Mouse (Mus musculus): ENCODE data around the gene Rpl34. TPM values are rescaled to one million over a fixed set of nuclear protein-coding genes. Genes with fewer than 3 reads are reported as not detected.

Gene Rpl34
- polyA plus RNA-seq, 1 experiment, result 1,334 TPM

- WGBS, result 68% methylated on average over 1 of the region's 1 CpGs
- Histone ChIP-seq H3K4me1 (ENCODE audit: control insufficient read depth, insufficient read depth, low read length) (peaks cover 3% of the 10 kb centered on the region; the same call in 1 of the 2 replicates), H3K36me3 (ENCODE audit: control insufficient read depth, insufficient read depth, low read length) (peaks cover 8% of the 10 kb centered on the region), H3K27ac (ENCODE audit: insufficient read depth, low read depth, low read length) (no peak overlapping the region), H3K27me3 (replicated peaks; ENCODE audit: control insufficient read depth, insufficient read depth, low read length) (no peaks in the 10 kb centered on the region), H3K4me3 (ENCODE audit: insufficient read depth, low read depth, low read length) (no peak overlapping the region)
- DNase-seq, result peak; percentile 24
- TF ChIP-seq POLR2A (IDR thresholded peaks at IDR 0.05; ENCODE audit: low read depth, low read length) (no peak), CTCF (conservative IDR thresholded peaks at IDR 0.05; ENCODE audit: insufficient read depth, insufficient read length, low read depth, low read length) (no peak)
Measured at GRCm38 (mm10) chr3:130727036-130727435, 3.2 kb downstream of the Rpl34 start.

- H3K36me3 ChIP-seq (ENCODE audit: control insufficient read depth, insufficient read depth, low read length), result peaks cover 8% of the 10 kb centered on the region
- H3K27me3 ChIP-seq (replicated peaks; ENCODE audit: control insufficient read depth, insufficient read depth, low read length), result no peaks in the 10 kb centered on the region
- no peak overlapping the region for H3K4me3 ChIP-seq (ENCODE audit: insufficient read depth, low read depth, low read length)
- H3K4me1 ChIP-seq (ENCODE audit: control insufficient read depth, insufficient read depth, low read length), result no peaks in the 10 kb centered on the region
- no peak overlapping the region for H3K27ac ChIP-seq (ENCODE audit: insufficient read depth, low read depth, low read length)
- WGBS, result 57% methylated on average over 2 of the region's 2 CpGs
- TF ChIP-seq POLR2A (IDR thresholded peaks at IDR 0.05; ENCODE audit: low read depth, low read length) (no peak), CTCF (conservative IDR thresholded peaks at IDR 0.05; ENCODE audit: insufficient read depth, insufficient read length, low read depth, low read length) (no peak)
- no peak for DNase-seq
Measured at GRCm38 (mm10) chr3:130725718-130726117, 4.5 kb downstream of the Rpl34 start.

- Histone ChIP-seq H3K4me1 (ENCODE audit: control insufficient read depth, insufficient read depth, low read length) (no peaks in the 10 kb centered on the region), H3K4me3 (ENCODE audit: insufficient read depth, low read depth, low read length) (no peak overlapping the region), H3K36me3 (ENCODE audit: control insufficient read depth, insufficient read depth, low read length) (peaks cover 7% of the 10 kb centered on the region), H3K27me3 (replicated peaks; ENCODE audit: control insufficient read depth, insufficient read depth, low read length) (no peaks in the 10 kb centered on the region), H3K27ac (ENCODE audit: insufficient read depth, low read depth, low read length) (no peak overlapping the region)
- no peak for TF ChIP-seq CTCF (conservative IDR thresholded peaks at IDR 0.05; ENCODE audit: insufficient read depth, insufficient read length, low read depth, low read length)
- no peak for TF ChIP-seq POLR2A (IDR thresholded peaks at IDR 0.05; ENCODE audit: low read depth, low read length)
- no peak for DNase-seq
- 75% methylated on average over 11 of the region's 11 CpGs for WGBS
Measured at GRCm38 (mm10) chr3:130722733-130723478, 7.3 kb downstream of the Rpl34 start.

- TF ChIP-seq CTCF (conservative IDR thresholded peaks at IDR 0.05; ENCODE audit: insufficient read depth, insufficient read length, low read depth, low read length), result no peak
- no peaks in the 10 kb centered on the region for H3K4me1 ChIP-seq (ENCODE audit: control insufficient read depth, insufficient read depth, low read length)
- no peak overlapping the region for H3K4me3 ChIP-seq (ENCODE audit: insufficient read depth, low read depth, low read length)
- H3K36me3 ChIP-seq (ENCODE audit: control insufficient read depth, insufficient read depth, low read length), result no peaks in the 10 kb centered on the region; the same call in 1 of the 2 replicates
- WGBS, result 89% methylated on average over 4 of the region's 4 CpGs
- no peak overlapping the region for H3K27ac ChIP-seq (ENCODE audit: insufficient read depth, low read depth, low read length)
- no peak for DNase-seq
- H3K27me3 ChIP-seq (replicated peaks; ENCODE audit: control insufficient read depth, insufficient read depth, low read length), result no peaks in the 10 kb centered on the region
Measured at GRCm38 (mm10) chr3:130720225-130720624, 10.0 kb downstream of the Rpl34 start.

GRCm38 (mm10) chr3:130718871-130719270 lies 11.3 kb downstream of the Rpl34 start:
- no peaks in the 10 kb centered on the region for H3K27me3 ChIP-seq (replicated peaks; ENCODE audit: control insufficient read depth, insufficient read depth, low read length)
- H3K4me1 ChIP-seq (ENCODE audit: control insufficient read depth, insufficient read depth, low read length), result no peaks in the 10 kb centered on the region
- no peak overlapping the region for H3K27ac ChIP-seq (ENCODE audit: insufficient read depth, low read depth, low read length)
- WGBS, result 83% methylated on average over 4 of the region's 4 CpGs
- no peaks in the 10 kb centered on the region for H3K36me3 ChIP-seq (ENCODE audit: control insufficient read depth, insufficient read depth, low read length)
- TF ChIP-seq CTCF (conservative IDR thresholded peaks at IDR 0.05; ENCODE audit: insufficient read depth, insufficient read length, low read depth, low read length) (no peak), POLR2A (IDR thresholded peaks at IDR 0.05; ENCODE audit: low read depth, low read length) (no peak)
- no peak overlapping the region for H3K4me3 ChIP-seq (ENCODE audit: insufficient read depth, low read depth, low read length)
- no peak for DNase-seq

GRCm38 (mm10) chr3:130716555-130716954 lies 13.6 kb downstream of the Rpl34 start:
- Histone ChIP-seq H3K4me1 (ENCODE audit: control insufficient read depth, insufficient read depth, low read length) (no peaks in the 10 kb centered on the region), H3K27me3 (replicated peaks; ENCODE audit: control insufficient read depth, insufficient read depth, low read length) (no peaks in the 10 kb centered on the region), H3K27ac (ENCODE audit: insufficient read depth, low read depth, low read length) (no peak overlapping the region), H3K4me3 (ENCODE audit: insufficient read depth, low read depth, low read length) (no peak overlapping the region), H3K36me3 (ENCODE audit: control insufficient read depth, insufficient read depth, low read length) (no peaks in the 10 kb centered on the region)
- no peak for DNase-seq
- WGBS, result 85% methylated on average over 7 of the region's 7 CpGs
- TF ChIP-seq CTCF (conservative IDR thresholded peaks at IDR 0.05; ENCODE audit: insufficient read depth, insufficient read length, low read depth, low read length) (no peak), POLR2A (IDR thresholded peaks at IDR 0.05; ENCODE audit: low read depth, low read length) (no peak)

- Histone ChIP-seq H3K4me1 (ENCODE audit: control insufficient read depth, insufficient read depth, low read length) (no peaks in the 10 kb centered on the region), H3K27ac (ENCODE audit: insufficient read depth, low read depth, low read length) (0 out of 2 replicates have a peak overlapping the region, but pooled peaks have one; percentile 14), H3K27me3 (replicated peaks; ENCODE audit: control insufficient read depth, insufficient read depth, low read length) (no peaks in the 10 kb centered on the region), H3K4me3 (ENCODE audit: insufficient read depth, low read depth, low read length) (peak overlapping the region; percentile 44), H3K36me3 (ENCODE audit: control insufficient read depth, insufficient read depth, low read length) (no peaks in the 10 kb centered on the region)
- peak; percentile 83 for DNase-seq
- TF ChIP-seq CTCF (conservative IDR thresholded peaks at IDR 0.05; ENCODE audit: insufficient read depth, insufficient read length, low read depth, low read length) (no peak; the same call in 1 of the 2 replicates), POLR2A (IDR thresholded peaks at IDR 0.05; ENCODE audit: low read depth, low read length) (no peak)
- WGBS, result 6% methylated on average over 22 of the region's 22 CpGs
Measured at GRCm38 (mm10) chr3:130714775-130715568, 15.2 kb downstream of the Rpl34 start.
